9 mouse cellular contexts compared by ENCODE assay signal in genomic region chr6:127708218-127708628, GRCm38 (mm10).
DNase-seq lines count a peak whose midpoint lies in the region; ATAC-seq lines count a peak whose summit lies in the region.
"Had no signal": no experiment of that assay in that cellular context is flagged by ENCODE, and none has a peak within 500 bp of the region (broad histone marks: within the 10 kb centered on the region; RNA-seq: fewer than 3 reads in every experiment).

No protein-coding gene starts in this region.

- intact Hi-C loops in heart, postnatal 14 days (cut with DNase I), result no loop called here
- intact Hi-C loops in left cerebral cortex, postnatal 14 days (cut with DNase I), result no loop called here

- H3K4me1 ChIP-seq in heart, embryonic 15.5 days (replicated peaks), result peaks cover 8% of the 10 kb centered on the region
- H3K4me1 ChIP-seq in forebrain, embryonic 15.5 days, result peaks cover 12% of the 10 kb centered on the region
- peaks cover 8% of the 10 kb centered on the region for H3K4me1 ChIP-seq in limb, embryonic 15.5 days

- DNase-seq in heart, postnatal 14 days, result no peak
- peak; percentile 32 for DNase-seq in ZHBTc4 (ENCODE audit: low read depth, low spot score)
- no peak for DNase-seq in layer of hippocampus, adult 9-10 months (ENCODE audit: low spot score)
- DNase-seq in adrenal gland, postnatal 4 days (ENCODE audit: low spot score in 2 of 2), result no peak
- no peak for DNase-seq in left cerebral cortex, postnatal 14 days (ENCODE audit: low spot score in 2 of 2)
- DNase-seq: thymus, adult 2 months had no signal

- 39% methylated on average over 1 of the region's 1 CpGs for WGBS in heart, embryonic 15.5 days
- WGBS in forebrain, embryonic 15.5 days, result 63% methylated on average over 1 of the region's 1 CpGs
- WGBS in limb, embryonic 15.5 days, result 14% methylated on average over 1 of the region's 1 CpGs

- no peaks in the 10 kb centered on the region for H3K9me3 ChIP-seq in heart, embryonic 15.5 days (replicated peaks)
- H3K9me3 ChIP-seq in forebrain, embryonic 15.5 days, result no peaks in the 10 kb centered on the region
- no peaks in the 10 kb centered on the region for H3K9me3 ChIP-seq in limb, embryonic 15.5 days

- H3K27ac ChIP-seq in heart, embryonic 15.5 days, result peak overlapping the region; percentile 36; the same call in 1 of the 2 replicates
- peak overlapping the region; percentile 36; the same call in 1 of the 2 replicates for H3K27ac ChIP-seq in forebrain, embryonic 15.5 days (replicated peaks)
- H3K27ac ChIP-seq in limb, embryonic 15.5 days, result peak overlapping the region; percentile 63

- no peak overlapping the region for H3K4me3 ChIP-seq in heart, embryonic 15.5 days
- H3K4me3 ChIP-seq in forebrain, embryonic 15.5 days, result no peak overlapping the region
- no peak overlapping the region for H3K4me3 ChIP-seq in limb, embryonic 15.5 days

- no peaks in the 10 kb centered on the region for H3K27me3 ChIP-seq in heart, embryonic 15.5 days
- H3K27me3 ChIP-seq in forebrain, embryonic 15.5 days, result no peaks in the 10 kb centered on the region
- H3K27me3 ChIP-seq in limb, embryonic 15.5 days, result 0 out of 2 replicates have a peak, but pooled peaks cover 2% of the 10 kb centered on the region

- no peak overlapping the region for H3K4me2 ChIP-seq in heart, embryonic 15.5 days
- no peak overlapping the region for H3K4me2 ChIP-seq in forebrain, embryonic 15.5 days (replicated peaks)
- no peak overlapping the region for H3K4me2 ChIP-seq in limb, embryonic 15.5 days

- H3K36me3 ChIP-seq in heart, embryonic 15.5 days, result no peaks in the 10 kb centered on the region
- no peaks in the 10 kb centered on the region for H3K36me3 ChIP-seq in forebrain, embryonic 15.5 days
- no peaks in the 10 kb centered on the region for H3K36me3 ChIP-seq in limb, embryonic 15.5 days

- peak; percentile 69; the same call in 1 of the 2 replicates for ATAC-seq in heart, embryonic 15.5 days (replicated peaks; ENCODE audit: insufficient number of reproducible peaks, insufficient read depth, low FRiP score, low read depth)
- no peak; the same call in 1 of the 2 replicates for ATAC-seq in forebrain, embryonic 15.5 days (replicated peaks)
- peak; percentile 79 for ATAC-seq in limb, embryonic 15.5 days (ENCODE audit: insufficient number of reproducible peaks, low FRiP score, low TSS enrichment, low read depth)

- no peak overlapping the region for H3K9ac ChIP-seq in heart, embryonic 15.5 days
- H3K9ac ChIP-seq in forebrain, embryonic 15.5 days (replicated peaks), result no peak overlapping the region
- no peak overlapping the region for H3K9ac ChIP-seq in limb, embryonic 15.5 days
